Mouse (Mus musculus) cortical plate, adult 2 months (tissue): ENCODE data around the gene Uqcc2.

Source experiments
- CTCF ChIP-seq: fragments of 200-500 bp; IDR thresholded peaks from 2 replicates; pipeline ENCODE4 v1.5.1; 2011; ENCODE audit warnings: mild to moderate bottlenecking, control low read depth, low read length; ENCODE audit not compliant: insufficient read depth; ENCODE audit errors: extremely low read depth
- POLR2A ChIP-seq: fragments of 200-500 bp; IDR thresholded peaks from 2 replicates; pipeline ENCODE4 v1.6.1; 2011; ENCODE audit warnings: mild to moderate bottlenecking, low read length, control low read depth; ENCODE audit not compliant: insufficient read depth; ENCODE audit errors: extremely low read depth

GRCm38 (mm10) chr17:27150871-27151270 lies 17.2 kb upstream of the Uqcc2 start:
- TF ChIP-seq POLR2A (no peak), CTCF (no peak)
